Mouse (Mus musculus) hindbrain, embryonic 11.5 days (tissue): Measurements from ENCODE around the gene Xrcc4. TPM values are rescaled to one million over a fixed set of nuclear protein-coding genes. Genes with fewer than 3 reads are reported as not detected.
A peak's percentile ranks its signal among the peaks of the same experiment; 100 is the strongest.

Experiments
- ATAC-seq: fragments of 200-750 bp; cut with Nextera tagmentation; 2 replicates; pipeline ENCODE4 v1.8.0; 2017; ENCODE audit warnings: mild to moderate bottlenecking, moderate TSS enrichment, moderate library complexity; ENCODE audit not compliant: low FRiP score
- DNase-seq: peaks from one replicate; pipeline ENCODE4 v3.0.0-alpha.2; 2015; ENCODE audit warnings: low spot score
- H3K27ac ChIP-seq: fragments of 300-500 bp; sonication (generic); 2 replicates; pipeline ENCODE4 v1.5.1; 2014; ENCODE audit warnings: mild to moderate bottlenecking, low read depth, low read length
- H3K27me3 ChIP-seq: fragments of 300-500 bp; sonication (generic); 2 replicates; pipeline ENCODE4 v1.6.1; 2014; ENCODE audit warnings: mild to moderate bottlenecking, low read length, moderate library complexity, mixed read lengths; ENCODE audit not compliant: control insufficient read depth, insufficient read depth
- H3K36me3 ChIP-seq: fragments of 300-500 bp; sonication (generic); 2 replicates; pipeline ENCODE4 v1.6.1; 2014; ENCODE audit warnings: mild to moderate bottlenecking, low read length, moderate library complexity, mixed read lengths; ENCODE audit not compliant: control insufficient read depth, insufficient read depth
- H3K4me1 ChIP-seq: fragments of 300-500 bp; sonication (generic); replicated peaks from 2 replicates; pipeline ENCODE4 v1.6.1; 2014; ENCODE audit warnings: low read length, mixed read lengths; ENCODE audit not compliant: control insufficient read depth, insufficient read depth
- H3K4me2 ChIP-seq: fragments of 300-500 bp; sonication (generic); replicated peaks from 2 replicates; pipeline ENCODE4 v1.6.1; 2014; ENCODE audit warnings: mild to moderate bottlenecking, low read depth, low read length
- H3K4me3 ChIP-seq: fragments of 300-500 bp; sonication (generic); 2 replicates; pipeline ENCODE4 v1.5.1; 2014; ENCODE audit warnings: low read depth, low read length
- H3K9ac ChIP-seq: fragments of 300-500 bp; sonication (generic); 2 replicates; pipeline ENCODE4 v1.6.1; 2014; ENCODE audit warnings: low read depth, low read length
- H3K9me3 ChIP-seq: fragments of 300-500 bp; sonication (generic); 2 replicates; pipeline ENCODE4 v1.6.1; 2016; ENCODE audit warnings: low read length; ENCODE audit not compliant: control insufficient read depth
- WGBS: fragments of 180-500 bp; shearing (Covaris S2); extraction: QIAGEN DNeasy Blood & Tissue Kit; methylation state at CpG from one replicate; pipeline ENCODE4 v1.1.7; 2014; 5-methylcytosine and 5-hydroxymethylcytosine counted together
- polyA plus RNA-seq: library from polyadenylated mRNA; unstranded; fragments of >200 nt; fragmentation: Nextera tagmentation; extraction: Ambion mirVana; gene quantifications from 2 replicates; pipeline ENCODE4 v1.2.1, GENCODE M21; 2014

The Xrcc4 gene
- polyA plus RNA-seq, 1 experiment from 2014 or later: 13.9 TPM

DNA sequence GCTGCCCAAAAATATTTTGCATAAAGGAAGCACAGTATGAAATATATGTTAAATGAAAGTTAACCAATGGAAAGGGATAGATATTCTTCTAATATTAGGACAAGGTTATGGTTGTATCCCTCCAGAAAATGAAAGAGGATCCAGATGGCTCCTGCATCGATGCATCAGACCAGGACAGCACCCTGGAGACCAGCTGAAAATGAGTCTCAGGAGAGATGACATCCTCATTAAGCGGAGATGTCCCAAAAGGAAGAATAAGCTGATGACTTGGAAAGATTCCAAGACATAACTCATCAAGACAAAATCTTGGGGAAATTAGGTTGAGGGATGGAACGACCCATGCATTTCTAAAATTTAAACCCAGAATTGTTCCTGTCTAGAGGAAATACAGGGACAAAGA is 37.0 kb downstream of the Xrcc4 start:
- ATAC-seq (no peak), DNase-seq (no peak)
- H3K27me3 ChIP-seq: no peaks in the 10 kb centered on the region
- H3K4me1 ChIP-seq: no peaks in the 10 kb centered on the region
- 81% methylated on average over 3 of the region's 3 CpGs for WGBS
- no peak overlapping the region for H3K4me3 ChIP-seq
- no peaks in the 10 kb centered on the region for H3K36me3 ChIP-seq
- no peak overlapping the region for H3K9ac ChIP-seq
- no peaks in the 10 kb centered on the region for H3K9me3 ChIP-seq
- no peak overlapping the region for H3K27ac ChIP-seq
- H3K4me2 ChIP-seq: no peak overlapping the region

- Histone ChIP-seq H3K27ac (no peak overlapping the region), H3K9ac (no peak overlapping the region), H3K4me1 (no peaks in the 10 kb centered on the region), H3K27me3 (no peaks in the 10 kb centered on the region), H3K4me2 (no peak overlapping the region), H3K36me3 (no peaks in the 10 kb centered on the region), H3K9me3 (no peaks in the 10 kb centered on the region), H3K4me3 (no peak overlapping the region)
- DNase-seq: no peak
- WGBS: 84% methylated on average over 6 of the region's 6 CpGs
- no peak for ATAC-seq
These were observed 37.7 kb downstream of the Xrcc4 start for GRCm38 (mm10) chr13:90051735-90052134.

GRCm38 (mm10) chr13:90039613-90040012 is 49.8 kb downstream of the Xrcc4 start:
- Histone ChIP-seq H3K27ac (no peak overlapping the region), H3K36me3 (no peaks in the 10 kb centered on the region), H3K4me2 (no peak overlapping the region), H3K9ac (no peak overlapping the region), H3K9me3 (no peaks in the 10 kb centered on the region), H3K4me3 (no peak overlapping the region), H3K4me1 (no peaks in the 10 kb centered on the region), H3K27me3 (no peaks in the 10 kb centered on the region)
- no peak for ATAC-seq
- peak; percentile 54 for DNase-seq
- WGBS: 37% methylated on average over 2 of the region's 2 CpGs

- H3K27ac ChIP-seq: no peak overlapping the region
- H3K9ac ChIP-seq: no peak overlapping the region
- DNase-seq: no peak
- no peaks in the 10 kb centered on the region for H3K27me3 ChIP-seq
- ATAC-seq: no peak
- H3K36me3 ChIP-seq: no peaks in the 10 kb centered on the region
- H3K4me1 ChIP-seq: no peaks in the 10 kb centered on the region
- no peak overlapping the region for H3K4me2 ChIP-seq
- 73% methylated on average over 4 of the region's 4 CpGs for WGBS
- no peaks in the 10 kb centered on the region for H3K9me3 ChIP-seq
- no peak overlapping the region for H3K4me3 ChIP-seq
These were observed 56.4 kb downstream of the Xrcc4 start for GRCm38 (mm10) chr13:90032977-90033376.

GRCm38 (mm10) chr13:90032523-90032922 is 56.9 kb downstream of the Xrcc4 start:
- no peak for DNase-seq
- Histone ChIP-seq H3K4me2 (no peak overlapping the region), H3K9me3 (no peaks in the 10 kb centered on the region), H3K27me3 (no peaks in the 10 kb centered on the region), H3K4me1 (no peaks in the 10 kb centered on the region), H3K9ac (no peak overlapping the region), H3K27ac (no peak overlapping the region), H3K36me3 (no peaks in the 10 kb centered on the region), H3K4me3 (no peak overlapping the region)
- ATAC-seq: no peak
- 56% methylated on average over 2 of the region's 2 CpGs for WGBS

GRCm38 (mm10) chr13:90030911-90031310 is 58.5 kb downstream of the Xrcc4 start:
- WGBS: 69% methylated on average over 3 of the region's 3 CpGs
- Histone ChIP-seq H3K27me3 (no peaks in the 10 kb centered on the region), H3K4me3 (no peak overlapping the region), H3K4me2 (no peak overlapping the region), H3K27ac (no peak overlapping the region), H3K9me3 (no peaks in the 10 kb centered on the region), H3K36me3 (no peaks in the 10 kb centered on the region), H3K9ac (no peak overlapping the region), H3K4me1 (no peaks in the 10 kb centered on the region)
- no peak for ATAC-seq
- DNase-seq: no peak

GRCm38 (mm10) chr13:90012620-90013019 is 76.8 kb downstream of the Xrcc4 start:
- DNase-seq (no peak), ATAC-seq (no peak)
- Histone ChIP-seq H3K36me3 (no peaks in the 10 kb centered on the region), H3K4me3 (no peak overlapping the region), H3K9me3 (no peaks in the 10 kb centered on the region), H3K27ac (no peak overlapping the region), H3K4me2 (no peak overlapping the region), H3K4me1 (no peaks in the 10 kb centered on the region), H3K27me3 (no peaks in the 10 kb centered on the region), H3K9ac (no peak overlapping the region)
- 65% methylated on average over 3 of the region's 3 CpGs for WGBS

DNA sequence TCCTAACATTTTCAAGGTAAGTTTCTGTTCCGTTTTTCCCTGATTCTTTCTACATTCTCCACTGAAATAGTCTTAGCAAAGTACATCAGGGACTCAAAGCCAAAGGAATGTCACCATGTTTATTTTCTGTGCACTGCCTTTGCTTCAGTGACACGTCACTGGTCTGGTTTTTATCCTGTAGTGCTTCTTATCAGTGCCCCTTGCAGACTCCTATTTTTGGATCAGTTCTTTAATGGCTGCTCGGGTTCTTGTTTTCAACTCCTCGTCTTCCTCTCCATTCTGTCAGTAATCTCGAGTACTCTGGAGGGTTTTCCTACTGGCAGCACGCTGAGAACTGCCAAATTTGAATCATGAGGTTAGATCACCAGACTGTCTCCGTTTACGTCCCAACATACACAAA is 77.2 kb downstream of the Xrcc4 start:
- WGBS: 73% methylated on average over 8 of the region's 8 CpGs
- H3K9ac ChIP-seq: no peak overlapping the region

DNA sequence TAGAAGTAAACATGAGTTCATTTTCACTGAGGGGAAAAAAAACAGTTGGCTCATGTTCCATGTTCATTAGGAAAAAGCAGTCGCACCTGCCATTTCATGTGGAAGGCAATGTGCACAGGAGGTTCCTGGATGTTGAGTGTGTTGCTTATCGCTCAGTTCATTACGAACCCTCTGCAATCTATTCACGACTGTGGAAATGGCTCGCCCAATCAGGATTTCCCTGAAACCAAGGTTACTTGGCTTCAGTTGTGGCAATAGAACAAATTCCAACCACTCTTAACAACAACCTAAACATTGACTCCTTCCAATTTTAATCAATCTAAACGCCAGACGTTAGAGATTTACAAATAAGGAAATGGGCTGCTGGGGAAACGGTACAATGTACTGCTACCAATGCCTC is 78.3 kb downstream of the Xrcc4 start:
- Histone ChIP-seq H3K27me3 (no peaks in the 10 kb centered on the region), H3K27ac (no peak overlapping the region), H3K4me2 (no peak overlapping the region), H3K9ac (no peak overlapping the region), H3K9me3 (no peaks in the 10 kb centered on the region), H3K4me3 (no peak overlapping the region), H3K4me1 (no peaks in the 10 kb centered on the region), H3K36me3 (no peaks in the 10 kb centered on the region)
- 88% methylated on average over 8 of the region's 8 CpGs for WGBS
- no peak for ATAC-seq
- DNase-seq: no peak

More for the DNA sequence above, 77.2 kb downstream of the Xrcc4 start:
- H3K4me2 ChIP-seq: no peak overlapping the region
- ATAC-seq: no peak
- H3K27ac ChIP-seq: no peak overlapping the region
- no peak overlapping the region for H3K4me3 ChIP-seq
- no peaks in the 10 kb centered on the region for H3K27me3 ChIP-seq
- H3K36me3 ChIP-seq: no peaks in the 10 kb centered on the region
- no peaks in the 10 kb centered on the region for H3K9me3 ChIP-seq
- DNase-seq: no peak
- no peaks in the 10 kb centered on the region for H3K4me1 ChIP-seq
